Mouse (Mus musculus) heart, postnatal 0 days (tissue): Measurements from ENCODE around the gene Pum3. TPM values are rescaled to one million over a fixed set of nuclear protein-coding genes. Genes with fewer than 3 reads are reported as not detected.

Source experiments
- ATAC-seq: fragments of 200-750 bp; cut with Nextera tagmentation; 2 replicates; pipeline ENCODE4 v1.8.0; 2017; ENCODE audit warnings: low read depth, moderate number of reproducible peaks, moderate library complexity; ENCODE audit not compliant: insufficient read depth
- DNase-seq: peaks from one replicate; pipeline ENCODE4 v3.0.0-alpha.2; 2016; ENCODE audit warnings: low spot score
- H3K27ac ChIP-seq: fragments of 300-500 bp; sonication (generic); 2 replicates; pipeline ENCODE4 v1.5.1; 2014; ENCODE audit warnings: low read depth, mild to moderate bottlenecking
- H3K27me3 ChIP-seq: fragments of 300-500 bp; sonication (generic); 2 replicates; pipeline ENCODE4 v1.6.1; 2014; ENCODE audit warnings: low read length, mixed read lengths; ENCODE audit not compliant: control insufficient read depth, insufficient read depth
- H3K36me3 ChIP-seq: fragments of 300-500 bp; sonication (generic); replicated peaks from 2 replicates; pipeline ENCODE4 v1.6.1; 2014; ENCODE audit warnings: low read length, mixed read lengths; ENCODE audit not compliant: control insufficient read depth, insufficient read depth
- H3K4me1 ChIP-seq: fragments of 300-500 bp; sonication (generic); 2 replicates; pipeline ENCODE4 v1.6.1; 2014; ENCODE audit warnings: antibody characterized with exemption; ENCODE audit not compliant: control insufficient read depth, insufficient read depth
- H3K4me2 ChIP-seq: fragments of 300-500 bp; sonication (generic); 2 replicates; pipeline ENCODE4 v1.6.1; 2014; ENCODE audit warnings: low read depth, mild to moderate bottlenecking, low read length, moderate library complexity
- H3K4me3 ChIP-seq: fragments of 300-500 bp; sonication (generic); 2 replicates; pipeline ENCODE4 v1.5.1; 2014; ENCODE audit warnings: low read depth, low read length
- H3K9ac ChIP-seq: fragments of 300-500 bp; sonication (generic); replicated peaks from 2 replicates; pipeline ENCODE4 v1.6.1; 2014; ENCODE audit warnings: low read depth, low read length, mixed read lengths
- H3K9me3 ChIP-seq: fragments of 300-500 bp; sonication (generic); replicated peaks from 2 replicates; pipeline ENCODE4 v1.6.1; 2016; ENCODE audit warnings: low read length; ENCODE audit not compliant: control insufficient read depth
- CTCF ChIP-seq: IDR thresholded peaks from 2 replicates; pipeline ENCODE4 v1.5.1; 2016; ENCODE audit warnings: antibody characterized with exemption, control low read depth, low read depth
- EP300 ChIP-seq: IDR thresholded peaks from 2 replicates; pipeline ENCODE4 v1.6.1; 2016; ENCODE audit warnings: antibody characterized with exemption, low read depth
- WGBS: fragments of 180-500 bp; shearing (Covaris S2); extraction: QIAGEN DNeasy Blood & Tissue Kit; methylation state at CpG from one replicate; pipeline ENCODE4 v1.1.7; 2014; 5-methylcytosine and 5-hydroxymethylcytosine counted together
- polyA plus RNA-seq: library from polyadenylated mRNA; unstranded; fragments of >200 nt; fragmentation: Nextera tagmentation; extraction: Ambion mirVana; gene quantifications from 2 replicates; pipeline ENCODE4 v1.2.1, GENCODE M21; 2015
- total RNA-seq: library from RNA; depleted of rRNA; stranded (reverse); fragments of >200 nt; gene quantifications from 2 replicates; pipeline ENCODE4 v1.2.3, GENCODE M21; 2014; ENCODE audit warnings: low replicate concordance

The Pum3 gene
- total and polyA plus RNA-seq, 2 experiments from 2014 or later: 5.0 to 34.9 TPM

DNA sequence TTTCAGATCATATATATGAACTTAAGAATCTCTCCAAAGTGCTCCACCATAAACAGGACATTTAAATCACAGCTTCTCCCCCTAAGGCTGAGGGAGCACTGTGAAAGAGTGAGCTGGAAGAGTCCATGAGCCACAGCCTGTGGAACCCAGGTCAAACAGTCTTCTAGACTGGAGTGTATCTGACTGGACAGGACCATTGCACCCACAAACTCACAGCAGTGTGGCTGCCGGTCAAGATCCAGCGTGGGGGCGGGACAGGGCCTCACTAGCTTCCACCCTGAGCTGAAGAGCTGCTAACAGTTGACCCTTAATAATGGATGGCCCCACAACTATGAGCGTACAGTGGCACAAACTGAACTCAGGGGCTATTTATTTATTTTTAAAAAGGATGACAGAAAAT is 12.2 kb downstream of the Pum3 start:
- Histone ChIP-seq H3K9me3 (no peaks in the 10 kb centered on the region), H3K4me2 (no peak overlapping the region), H3K27ac (no peak overlapping the region), H3K27me3 (no peaks in the 10 kb centered on the region), H3K4me1 (no peaks in the 10 kb centered on the region), H3K4me3 (no peak overlapping the region), H3K36me3 (peaks cover 79% of the 10 kb centered on the region), H3K9ac (no peak overlapping the region)
- ATAC-seq (no peak), DNase-seq (no peak)
- WGBS: 89% methylated on average over 4 of the region's 4 CpGs
- TF ChIP-seq CTCF (no peak), EP300 (no peak)

DNA sequence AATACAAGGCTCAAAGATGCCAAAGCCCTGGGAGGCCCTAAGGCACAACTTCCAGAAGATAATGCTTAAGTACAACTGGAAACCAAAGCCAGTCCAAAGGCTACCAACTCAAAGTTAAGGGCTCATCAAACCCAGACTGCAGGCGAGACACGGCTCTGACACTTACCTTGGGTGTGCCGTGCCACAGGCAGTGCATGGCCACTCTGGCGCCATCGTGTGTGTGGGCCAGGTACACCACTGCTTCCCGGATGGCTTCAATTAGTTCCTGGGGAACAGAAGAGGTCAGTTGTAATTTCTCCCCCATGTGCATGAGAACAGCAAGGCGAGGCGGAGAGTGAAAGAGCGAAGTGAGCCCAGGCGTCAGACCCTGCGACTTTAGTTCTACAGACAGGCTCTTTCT is 13.1 kb downstream of the Pum3 start:
- Histone ChIP-seq H3K27ac (no peak overlapping the region), H3K4me1 (no peaks in the 10 kb centered on the region), H3K27me3 (no peaks in the 10 kb centered on the region), H3K36me3 (peaks cover 79% of the 10 kb centered on the region), H3K4me3 (no peak overlapping the region), H3K9ac (no peak overlapping the region), H3K4me2 (no peak overlapping the region), H3K9me3 (no peaks in the 10 kb centered on the region)
- DNase-seq (no peak), ATAC-seq (peak; percentile 69; the same call in 1 of the 2 replicates)
- peak; percentile 79 for TF ChIP-seq CTCF
- no peak for TF ChIP-seq EP300
- WGBS: 61% methylated on average over 11 of the region's 11 CpGs

DNA sequence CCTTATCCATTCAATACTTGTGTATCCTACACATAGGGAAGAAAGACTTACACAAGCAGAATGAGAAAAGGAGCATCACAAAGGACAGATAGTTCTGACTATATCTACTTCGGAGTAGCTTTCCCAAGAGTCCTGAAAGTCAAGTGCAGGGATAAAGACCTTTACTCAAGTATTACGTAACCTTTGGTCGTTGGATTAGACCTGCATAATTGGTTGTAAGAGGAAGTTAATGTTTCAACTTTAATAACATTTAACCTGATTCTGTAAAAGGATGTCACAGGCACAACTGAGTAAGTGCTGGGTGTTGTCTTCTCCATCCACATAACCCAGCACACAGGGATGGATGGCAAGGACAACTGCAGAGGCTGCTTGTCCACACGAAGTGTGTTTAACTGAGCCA is 18.3 kb downstream of the Pum3 start:
- Histone ChIP-seq H3K4me3 (no peak overlapping the region), H3K36me3 (peaks cover 49% of the 10 kb centered on the region), H3K27ac (no peak overlapping the region), H3K4me1 (peaks cover 12% of the 10 kb centered on the region), H3K27me3 (no peaks in the 10 kb centered on the region), H3K9ac (no peak overlapping the region), H3K4me2 (no peak overlapping the region), H3K9me3 (no peaks in the 10 kb centered on the region)
- DNase-seq: no peak
- ATAC-seq: no peak
- TF ChIP-seq CTCF (no peak), EP300 (no peak)
- WGBS: 89% methylated on average over 4 of the region's 4 CpGs

DNA sequence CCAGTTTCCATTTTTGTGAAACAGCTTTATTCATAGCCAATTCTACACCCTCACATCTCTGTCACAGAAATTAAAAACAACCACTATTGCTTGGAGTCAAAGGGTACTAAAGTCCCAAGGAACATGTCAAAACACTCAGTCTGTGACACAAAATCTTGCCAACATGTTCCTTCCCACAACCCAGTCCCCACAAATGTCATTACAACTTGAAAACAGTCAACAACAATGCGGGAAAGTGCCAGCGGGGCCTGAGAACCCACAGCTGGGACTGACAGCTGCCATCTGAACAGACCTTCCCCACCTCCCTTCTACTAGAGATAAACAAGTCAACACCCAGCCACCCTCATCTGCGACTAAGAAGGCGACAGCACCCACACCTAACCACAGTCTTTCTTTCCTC is 18.9 kb downstream of the Pum3 start:
- Histone ChIP-seq H3K27me3 (no peaks in the 10 kb centered on the region), H3K36me3 (peaks cover 43% of the 10 kb centered on the region), H3K4me2 (no peak overlapping the region), H3K27ac (no peak overlapping the region), H3K9me3 (no peaks in the 10 kb centered on the region), H3K9ac (no peak overlapping the region), H3K4me3 (no peak overlapping the region), H3K4me1 (peaks cover 12% of the 10 kb centered on the region)
- ATAC-seq (no peak), DNase-seq (no peak)
- 56% methylated on average over 4 of the region's 4 CpGs for WGBS
- TF ChIP-seq EP300 (no peak), CTCF (no peak)

DNA sequence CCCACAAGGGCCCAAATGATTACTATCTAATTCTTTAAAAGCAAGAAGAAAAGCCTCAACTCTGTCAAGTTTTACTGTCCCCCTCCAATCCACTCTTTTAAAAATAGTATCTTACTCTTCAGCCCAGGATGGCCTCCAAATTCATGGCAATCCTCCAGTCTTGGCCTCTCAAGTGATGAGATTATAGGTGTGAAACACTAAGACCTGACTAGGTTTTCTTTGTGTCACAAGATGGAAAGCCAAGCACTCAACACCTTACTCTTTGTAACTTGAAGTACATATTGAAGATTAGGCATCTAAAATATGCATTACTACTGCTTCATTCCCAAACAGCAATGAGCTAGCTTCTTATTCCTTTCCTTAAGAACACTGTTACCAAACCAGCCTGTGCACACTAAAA is 19.8 kb downstream of the Pum3 start:
- Histone ChIP-seq H3K36me3 (peaks cover 39% of the 10 kb centered on the region), H3K9me3 (no peaks in the 10 kb centered on the region), H3K27ac (no peak overlapping the region), H3K4me1 (peaks cover 12% of the 10 kb centered on the region), H3K4me3 (no peak overlapping the region), H3K9ac (no peak overlapping the region), H3K27me3 (no peaks in the 10 kb centered on the region), H3K4me2 (no peak overlapping the region)
- no peak for TF ChIP-seq CTCF
- peak; percentile 59; the same call in 1 of the 2 replicates for TF ChIP-seq EP300
- peak; percentile 67 for DNase-seq
- peak; percentile 58; the same call in 1 of the 2 replicates for ATAC-seq

DNA sequence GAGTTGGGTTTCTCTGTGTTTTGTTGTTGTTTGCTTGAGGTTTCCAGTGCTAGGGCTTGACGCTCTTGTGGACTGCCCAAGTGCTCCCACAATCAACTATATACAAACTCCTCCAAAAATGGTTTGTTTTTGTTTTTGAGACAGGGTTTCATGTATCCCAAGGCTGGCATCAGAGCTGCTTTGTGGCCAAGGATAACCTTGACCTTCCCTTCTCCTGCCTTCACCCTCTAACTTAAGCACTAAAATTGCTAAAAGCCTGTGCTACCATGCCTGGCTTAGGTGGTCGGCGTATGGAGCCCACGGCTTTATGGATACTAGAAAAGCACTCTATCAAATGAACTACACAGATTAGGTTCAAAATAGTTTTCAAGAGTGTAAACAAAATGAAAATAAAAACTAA is 20.4 kb downstream of the Pum3 start:
- no peak overlapping the region for H3K4me2 ChIP-seq
- H3K4me1 ChIP-seq: peaks cover 12% of the 10 kb centered on the region
- H3K36me3 ChIP-seq: peaks cover 36% of the 10 kb centered on the region
- no peak for ATAC-seq
- no peaks in the 10 kb centered on the region for H3K27me3 ChIP-seq
- H3K9me3 ChIP-seq: no peaks in the 10 kb centered on the region
- no peak for DNase-seq
- no peak overlapping the region for H3K9ac ChIP-seq
- H3K4me3 ChIP-seq: no peak overlapping the region
- H3K27ac ChIP-seq: no peak overlapping the region
- 95% methylated on average over 4 of the region's 4 CpGs for WGBS
- no peak for TF ChIP-seq CTCF
- no peak for TF ChIP-seq EP300
